Mouse (Mus musculus): ENCODE data around the gene Meis3.

The Meis3 gene

GRCm38 (mm10) chr7:16158735-16159134 is 16.2 kb upstream of the Meis3 start:
- no peak for DNase-seq (ENCODE audit: low spot score in 2 of 2)

GRCm38 (mm10) chr7:16160702-16161101 is 14.2 kb upstream of the Meis3 start:
- no peak for DNase-seq (ENCODE audit: low spot score in 2 of 2)

GRCm38 (mm10) chr7:16161302-16161701 is 13.6 kb upstream of the Meis3 start:
- no peak for DNase-seq (ENCODE audit: low spot score in 2 of 2)

- DNase-seq (ENCODE audit: low spot score in 2 of 2), result no peak
Measured at GRCm38 (mm10) chr7:16162036-16162435, 12.9 kb upstream of the Meis3 start.

GRCm38 (mm10) chr7:16172141-16172581 is 2.7 kb upstream of the Meis3 start:
- no peak for DNase-seq (ENCODE audit: low spot score in 2 of 2)

GRCm38 (mm10) chr7:16172586-16173140 is 2.2 kb upstream of the Meis3 start:
- no peak for DNase-seq (ENCODE audit: low spot score in 2 of 2)

- no peak for DNase-seq (ENCODE audit: low spot score in 2 of 2)
Measured at GRCm38 (mm10) chr7:16173146-16173545, 1.7 kb upstream of the Meis3 start.

- DNase-seq (ENCODE audit: low spot score in 2 of 2), result no peak
Measured at GRCm38 (mm10) chr7:16175542-16175931, 647 bp downstream of the Meis3 start.

- no peak for DNase-seq (ENCODE audit: low spot score in 2 of 2)
Measured at GRCm38 (mm10) chr7:16178114-16178513, 3.2 kb downstream of the Meis3 start.

GRCm38 (mm10) chr7:16183663-16184062 is 8.8 kb downstream of the Meis3 start:
- peak in 1 of 2 experiments; percentile 39 for DNase-seq (ENCODE audit: low spot score in 2 of 2)

- no peak for DNase-seq (ENCODE audit: low spot score in 2 of 2)
Measured at GRCm38 (mm10) chr7:16187494-16187893, 12.6 kb downstream of the Meis3 start.

GRCm38 (mm10) chr7:16192315-16192714 is 17.4 kb downstream of the Meis3 start:
- DNase-seq (ENCODE audit: low spot score in 2 of 2), result peak; percentile 68 to 78

- DNase-seq (ENCODE audit: low spot score in 2 of 2), result peak; percentile 28 to 49
Measured at GRCm38 (mm10) chr7:16193702-16194101, 18.8 kb downstream of the Meis3 start.

GRCm38 (mm10) chr7:16196616-16197015 is 21.7 kb downstream of the Meis3 start:
- no peak for DNase-seq (ENCODE audit: low spot score in 2 of 2)

- peak in 1 of 2 experiments; percentile 38 for DNase-seq (ENCODE audit: low spot score in 2 of 2)
Measured at GRCm38 (mm10) chr7:16197166-16197565, 22.3 kb downstream of the Meis3 start.

GRCm38 (mm10) chr7:16198540-16198939 is 23.6 kb downstream of the Meis3 start:
- DNase-seq (ENCODE audit: low spot score in 2 of 2), result no peak

GRCm38 (mm10) chr7:16201136-16201535 is 26.2 kb downstream of the Meis3 start:
- DNase-seq (ENCODE audit: low spot score in 2 of 2), result peak; percentile 50 to 55

- no peak for DNase-seq (ENCODE audit: low spot score in 2 of 2)
Measured at GRCm38 (mm10) chr7:16202756-16203504, 28.0 kb downstream of the Meis3 start.

- no peak for DNase-seq (ENCODE audit: low spot score in 2 of 2)
Measured at GRCm38 (mm10) chr7:16203505-16203903, 28.6 kb downstream of the Meis3 start.

GRCm38 (mm10) chr7:16204791-16205190 is 29.9 kb downstream of the Meis3 start:
- peak; percentile 74 to 87 for DNase-seq (ENCODE audit: low spot score in 2 of 2)

- DNase-seq (ENCODE audit: low spot score in 2 of 2), result peak; percentile 60 to 73
Measured at GRCm38 (mm10) chr7:16207076-16207475, 32.2 kb downstream of the Meis3 start.

GRCm38 (mm10) chr7:16207496-16207895 is 32.6 kb downstream of the Meis3 start:
- peak; percentile 86 to 95 for DNase-seq (ENCODE audit: low spot score in 2 of 2)

Data from natural killer cell, adult 2 months (primary cell).